Mouse (Mus musculus): Measurements from ENCODE around the gene Fam25c. TPM values are rescaled to one million over a fixed set of nuclear protein-coding genes. Genes with fewer than 3 reads are reported as not detected.

Gene Fam25c
- polyA plus RNA-seq, 1 experiment: not detected

- no peak overlapping the region; the same call in 1 of the 2 replicates for H3K4me3 ChIP-seq (ENCODE audit: insufficient read depth, low read length)
- H3K4me1 ChIP-seq (ENCODE audit: control insufficient read depth, insufficient read depth, low read length): peaks cover 3% of the 10 kb centered on the region
- H3K27ac ChIP-seq (ENCODE audit: insufficient read depth, low read length): no peak overlapping the region
- TF ChIP-seq POLR2A (IDR thresholded peaks at IDR 0.05; ENCODE audit: extremely low read depth, insufficient read depth, low read length) (no peak), CTCF (IDR thresholded peaks at IDR 0.05; ENCODE audit: extremely low read depth, insufficient read depth, low read length) (no peak)
These were observed 46.0 kb downstream of the Fam25c start for GRCm38 (mm10) chr14:34309266-34309665.

DNA sequence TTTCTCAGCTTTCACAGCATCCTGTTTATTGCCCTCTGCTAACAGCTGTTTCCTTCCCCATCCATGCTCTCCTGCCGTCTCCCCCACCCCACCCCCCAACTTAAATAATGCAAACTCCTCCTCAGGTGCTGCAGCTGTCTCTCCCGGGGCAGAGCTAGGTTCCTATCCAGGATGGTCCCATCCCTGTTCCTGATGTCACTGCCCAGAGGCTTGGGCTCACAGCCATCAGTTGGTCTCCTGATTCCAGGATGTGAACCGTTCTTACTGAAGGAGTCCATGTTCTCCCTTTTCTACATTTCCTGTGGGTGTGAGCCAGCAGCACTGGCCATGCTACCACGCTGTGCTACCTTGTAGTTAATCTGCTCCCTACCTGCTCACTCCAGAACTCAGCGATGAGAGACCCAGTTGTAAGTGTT lies 52.0 kb downstream of the Fam25c start:
- Histone ChIP-seq H3K4me3 (ENCODE audit: insufficient read depth, low read length) (no peak overlapping the region), H3K4me1 (ENCODE audit: control insufficient read depth, insufficient read depth, low read length) (no peaks in the 10 kb centered on the region), H3K27ac (ENCODE audit: insufficient read depth, low read length) (no peak overlapping the region)
- TF ChIP-seq CTCF (IDR thresholded peaks at IDR 0.05; ENCODE audit: extremely low read depth, insufficient read depth, low read length) (no peak), POLR2A (IDR thresholded peaks at IDR 0.05; ENCODE audit: extremely low read depth, insufficient read depth, low read length) (no peak)

- Histone ChIP-seq H3K4me3 (ENCODE audit: insufficient read depth, low read length) (no peak overlapping the region), H3K4me1 (ENCODE audit: control insufficient read depth, insufficient read depth, low read length) (no peaks in the 10 kb centered on the region), H3K27ac (ENCODE audit: insufficient read depth, low read length) (no peak overlapping the region)
- TF ChIP-seq POLR2A (IDR thresholded peaks at IDR 0.05; ENCODE audit: extremely low read depth, insufficient read depth, low read length) (no peak), CTCF (IDR thresholded peaks at IDR 0.05; ENCODE audit: extremely low read depth, insufficient read depth, low read length) (no peak)
These were observed 52.5 kb downstream of the Fam25c start for GRCm38 (mm10) chr14:34302681-34303242.

Other genes starting within 250 kb of the Fam25c start
- gene Npy4r, start 202.9 kb downstream of the Fam25c start, polyA plus RNA-seq (2012; rRNA removed): not detected in 2 replicates
- gene Gprin2, start 153.8 kb downstream of the Fam25c start, polyA plus RNA-seq (2012; rRNA removed): 0.44 and 0.51 TPM in 2 replicates
- 1.2 TPM in 2 replicates for gene Syt15, start 135.8 kb downstream of the Fam25c start, polyA plus RNA-seq (2012; rRNA removed)
- gene Shld2, start 44.9 kb downstream of the Fam25c start, polyA plus RNA-seq (2012; rRNA removed): 4.1 and 4.6 TPM in 2 replicates
- 174 and 177 TPM in 2 replicates for gene Glud1, start 44.7 kb downstream of the Fam25c start, polyA plus RNA-seq (2012; rRNA removed)
- 6.1 and 9.1 TPM in 2 replicates for gene Sncg, start 19.4 kb upstream of the Fam25c start, polyA plus RNA-seq (2012; rRNA removed)
- gene Mmrn2, start 20.0 kb upstream of the Fam25c start, polyA plus RNA-seq (2012; rRNA removed): 3.2 and 3.4 TPM in 2 replicates
- gene Bmpr1a, start 147.9 kb upstream of the Fam25c start, polyA plus RNA-seq (2012; rRNA removed): 21.1 and 21.5 TPM in 2 replicates
- gene 9230112D13Rik, start 167.4 kb upstream of the Fam25c start, polyA plus RNA-seq (2012; rRNA removed): not detected in 2 replicates
- gene Ldb3, start 233.2 kb upstream of the Fam25c start, polyA plus RNA-seq (2012; rRNA removed): 5.4 and 6.1 TPM in 2 replicates
- 0.04 TPM in 1 of 2 replicates, not detected in the other for gene Opn4, start 244.7 kb upstream of the Fam25c start, polyA plus RNA-seq (2012; rRNA removed)

All from cortical plate, adult 2 months (tissue).